Mouse (Mus musculus): ENCODE results near the gene Slc12a5.

The Slc12a5 gene

GRCm38 (mm10) chr2:164947506-164947905, 13.1 kb upstream of the Slc12a5 start:
- no peak for DNase-seq (ENCODE audit: extremely low read depth, low read depth)

GRCm38 (mm10) chr2:164947930-164948329, 12.7 kb upstream of the Slc12a5 start:
- DNase-seq (ENCODE audit: extremely low read depth, low read depth): no peak

- no peak for DNase-seq (ENCODE audit: extremely low read depth, low read depth)
These were observed 11.6 kb upstream of the Slc12a5 start for GRCm38 (mm10) chr2:164948962-164949361.

GRCm38 (mm10) chr2:164950501-164950900, 10.1 kb upstream of the Slc12a5 start:
- no peak for DNase-seq (ENCODE audit: extremely low read depth, low read depth)

- DNase-seq (ENCODE audit: extremely low read depth, low read depth): no peak
These were observed 8.9 kb upstream of the Slc12a5 start for GRCm38 (mm10) chr2:164951745-164952144.

- no peak for DNase-seq (ENCODE audit: extremely low read depth, low read depth)
These were observed 8.2 kb upstream of the Slc12a5 start for GRCm38 (mm10) chr2:164952448-164952847.

GRCm38 (mm10) chr2:164953224-164953623, 7.4 kb upstream of the Slc12a5 start:
- DNase-seq (ENCODE audit: extremely low read depth, low read depth): peak; percentile 42

- DNase-seq (ENCODE audit: extremely low read depth, low read depth): no peak
These were observed 4.9 kb upstream of the Slc12a5 start for GRCm38 (mm10) chr2:164955725-164956124.

GRCm38 (mm10) chr2:164956195-164956594, 4.4 kb upstream of the Slc12a5 start:
- no peak for DNase-seq (ENCODE audit: extremely low read depth, low read depth)

- no peak for DNase-seq (ENCODE audit: extremely low read depth, low read depth)
These were observed 2.9 kb upstream of the Slc12a5 start for GRCm38 (mm10) chr2:164957548-164958315.

GRCm38 (mm10) chr2:164961506-164962182, 1.0 kb downstream of the Slc12a5 start:
- DNase-seq (ENCODE audit: extremely low read depth, low read depth): peak; percentile 68

GRCm38 (mm10) chr2:164962183-164962580, 1.6 kb downstream of the Slc12a5 start:
- no peak for DNase-seq (ENCODE audit: extremely low read depth, low read depth)

GRCm38 (mm10) chr2:164964242-164964894, 3.8 kb downstream of the Slc12a5 start:
- no peak for DNase-seq (ENCODE audit: extremely low read depth, low read depth)

- no peak for DNase-seq (ENCODE audit: extremely low read depth, low read depth)
These were observed 4.4 kb downstream of the Slc12a5 start for GRCm38 (mm10) chr2:164964981-164965380.

- no peak for DNase-seq (ENCODE audit: extremely low read depth, low read depth)
These were observed 5.8 kb downstream of the Slc12a5 start for GRCm38 (mm10) chr2:164966381-164966780.

- DNase-seq (ENCODE audit: extremely low read depth, low read depth): no peak
These were observed 6.6 kb downstream of the Slc12a5 start for GRCm38 (mm10) chr2:164967193-164967592.

- no peak for DNase-seq (ENCODE audit: extremely low read depth, low read depth)
These were observed 7.3 kb downstream of the Slc12a5 start for GRCm38 (mm10) chr2:164967761-164968440.

GRCm38 (mm10) chr2:164968451-164968851, 7.8 kb downstream of the Slc12a5 start:
- DNase-seq (ENCODE audit: extremely low read depth, low read depth): no peak

- DNase-seq (ENCODE audit: extremely low read depth, low read depth): no peak
These were observed 8.8 kb downstream of the Slc12a5 start for GRCm38 (mm10) chr2:164969348-164969781.

GRCm38 (mm10) chr2:164970631-164971196, 10.1 kb downstream of the Slc12a5 start:
- no peak for DNase-seq (ENCODE audit: extremely low read depth, low read depth)

- no peak for DNase-seq (ENCODE audit: extremely low read depth, low read depth)
These were observed 12.0 kb downstream of the Slc12a5 start for GRCm38 (mm10) chr2:164972646-164973045.

Data from MEL-GATA-1-ER (cell line).